25 mouse cellular contexts compared by ENCODE assay signal in genomic region chr2:33925288-33925687, GRCm38 (mm10). TPM values are rescaled to one million over a fixed set of nuclear protein-coding genes. Genes with fewer than 3 reads are reported as not detected.
A peak's percentile ranks its signal among the peaks of the same experiment; 100 is the strongest.
DNase-seq lines count a peak whose midpoint lies in the region; ATAC-seq and TF ChIP-seq lines count a peak whose summit lies in the region.
"Had no signal": no experiment of that assay in that cellular context is flagged by ENCODE, and none has a peak within 500 bp of the region (broad histone marks: within the 10 kb centered on the region; RNA-seq: fewer than 3 reads in every experiment).

No protein-coding gene starts in this region.

- peak; percentile 66 for DNase-seq in A20 (ENCODE audit: low read depth, low spot score)
- peak; percentile 69 for DNase-seq in CH12.LX (ENCODE audit: extremely low read depth)
- no peak for DNase-seq in limb, embryonic 10.5 days (ENCODE audit: low spot score)
- no peak for DNase-seq in heart, postnatal 4 days
- DNase-seq in left cerebral cortex, postnatal 36 days (ENCODE audit: low spot score in 2 of 2) = no peak
- DNase-seq in frontal cortex, adult 2 months (ENCODE audit: extremely low spot score in 1 of 2, low spot score in 1 of 2) = no peak
- DNase-seq: adrenal gland, adult 2 months; adrenal gland, postnatal 10 days; adrenal gland, postnatal 25 days; B cell, adult 2 months; cerebellum, adult 11-12 months; cerebellum, adult 2 months; cerebellum, adult 9-10 months; cerebellum, postnatal 10 days; cerebellum, postnatal 25 days; embryo, embryonic 11 days had no signal

- 64% methylated on average over 5 of the region's 5 CpGs for WGBS in limb, embryonic 10.5 days

- TF ChIP-seq EP300 in CH12.LX (IDR thresholded peaks at IDR 0.05; ENCODE audit: low read length) = peak; percentile 93

- no peaks in the 10 kb centered on the region for H3K9me3 ChIP-seq in CH12.LX (replicated peaks; ENCODE audit: low read length)
- H3K9me3 ChIP-seq in limb, embryonic 10.5 days (replicated peaks) = no peaks in the 10 kb centered on the region
- H3K9me3 ChIP-seq: embryonic facial prominence, embryonic 13.5 days; embryonic facial prominence, embryonic 15.5 days; forebrain, embryonic 10.5 days; forebrain, embryonic 12.5 days had no signal

- TF ChIP-seq RAD21 in CH12.LX (IDR thresholded peaks at IDR 0.05; ENCODE audit: low read depth, low read length) = no peak

- H3K4me1 ChIP-seq in CH12.LX (ENCODE audit: control insufficient read depth in 1 of 2, insufficient read depth in 2 of 2) = peaks cover 15 to 39% of the 10 kb centered on the region in 2 experiments
- H3K4me1 ChIP-seq in limb, embryonic 10.5 days = peaks cover 38% of the 10 kb centered on the region

- no peaks in the 10 kb centered on the region for H3K36me3 ChIP-seq in CH12.LX (replicated peaks in 1 of 2; ENCODE audit: control insufficient read depth in 1 of 2, insufficient read depth in 1 of 2, low read length in 1 of 2)
- H3K36me3 ChIP-seq in limb, embryonic 10.5 days = no peaks in the 10 kb centered on the region
- H3K36me3 ChIP-seq: embryonic facial prominence, embryonic 13.5 days; embryonic facial prominence, embryonic 15.5 days; forebrain, embryonic 10.5 days; forebrain, embryonic 12.5 days had no signal

- dilution Hi-C loops in CH12.LX (cut with MboI; ENCODE audit: extremely low pct_ligation_motif_present, extremely low pct_unique_long_range_greater_than_20kb, low sequenced_read_pairs) = no loop called here

- H3K4me2 ChIP-seq in CH12.LX (ENCODE audit: insufficient read depth, low read depth, poor library complexity, severe bottlenecking) = peak overlapping the region; percentile 23; the same call in 1 of the 2 replicates
- H3K4me2 ChIP-seq: embryonic facial prominence, embryonic 13.5 days; embryonic facial prominence, embryonic 15.5 days; forebrain, embryonic 12.5 days had no signal

- intact Hi-C loops in left cerebral cortex, postnatal 36 days (cut with DNase I) = no loop called here

- no peak overlapping the region for H3K9ac ChIP-seq in CH12.LX (ENCODE audit: insufficient read depth, low read depth)
- H3K9ac ChIP-seq: embryonic facial prominence, embryonic 13.5 days; embryonic facial prominence, embryonic 15.5 days; forebrain, embryonic 12.5 days had no signal

- no peaks in the 10 kb centered on the region for H3K27me3 ChIP-seq in CH12.LX (replicated peaks)
- H3K27me3 ChIP-seq in limb, embryonic 10.5 days (ENCODE audit: low read depth, poor library complexity, severe bottlenecking) = peaks cover 58% of the 10 kb centered on the region

- in situ Hi-C loops in CH12.LX (cut with MboI; ENCODE audit: low pct_ligation_motif_present, low pct_unique_long_range_greater_than_20kb, low sequenced_read_pairs) = no loop called here

- H3K79me2 ChIP-seq in CH12.LX (replicated peaks; ENCODE audit: control insufficient read depth, extremely low read depth, insufficient read depth, poor library complexity, severe bottlenecking) = no peaks in the 10 kb centered on the region

- peak; percentile 16; the same call in 1 of the 2 replicates for TF ChIP-seq POLR2A in CH12.LX (IDR thresholded peaks at IDR 0.05; ENCODE audit: low read depth, low read length)

- no peak overlapping the region for H3K4me3 ChIP-seq in CH12.LX (replicated peaks in 1 of 3; ENCODE audit: low read depth in 2 of 3, low read length in 2 of 3, poor library complexity in 1 of 3)
- no peak overlapping the region for H3K4me3 ChIP-seq in limb, embryonic 10.5 days
- H3K4me3 ChIP-seq: embryonic facial prominence, embryonic 13.5 days; embryonic facial prominence, embryonic 15.5 days; erythroblast, embryonic 14.5 days; forebrain, embryonic 10.5 days; forebrain, embryonic 12.5 days had no signal

- ATAC-seq in granulocyte monocyte progenitor cell, adult 5-6 weeks (replicated peaks; ENCODE audit: poor library complexity, severe bottlenecking) = peak; percentile 86
- ATAC-seq in megakaryocyte progenitor cell, adult 5-6 weeks (replicated peaks; ENCODE audit: poor library complexity) = peak; percentile 60
- ATAC-seq: CD4-positive, CD25-positive, alpha-beta regulatory T cell, adult 4 months; forebrain, embryonic 16.5 days had no signal

- no peak for TF ChIP-seq CTCF in CH12.LX (conservative IDR thresholded peaks at IDR 0.05 in 1 of 2, IDR thresholded peaks at IDR 0.05 in 1 of 2; ENCODE audit: low read depth in 2 of 2, low read length in 2 of 2)

- H3K27ac ChIP-seq in CH12.LX (ENCODE audit: insufficient read depth, low read depth) = no peak overlapping the region
- no peak overlapping the region for H3K27ac ChIP-seq in limb, embryonic 10.5 days
- H3K27ac ChIP-seq: embryonic facial prominence, embryonic 13.5 days; embryonic facial prominence, embryonic 15.5 days; forebrain, embryonic 10.5 days; forebrain, embryonic 12.5 days had no signal

TF ChIP-seq in CH12.LX, 34 proteins besides CTCF, POLR2A, EP300 and RAD21:
- peak; percentile 91 for TF ChIP-seq JUN (IDR thresholded peaks at IDR 0.05; ENCODE audit: insufficient read depth, low read depth, low read length)
- TF ChIP-seq TCF12 (IDR thresholded peaks at IDR 0.05; ENCODE audit: low read depth, low read length) = peak; percentile 78; the same call in 1 of the 2 replicates
- TF ChIP-seq USF1 (IDR thresholded peaks at IDR 0.05; ENCODE audit: low read depth, low read length) = no peak
- TF ChIP-seq ELF1 (IDR thresholded peaks at IDR 0.05; ENCODE audit: low read depth, low read length) = no peak
- TF ChIP-seq MAX (IDR thresholded peaks at IDR 0.05; ENCODE audit: low read length) = 0 out of 2 replicates have a peak, but pooled peaks have one; percentile 14
- TF ChIP-seq HCFC1 (IDR thresholded peaks at IDR 0.05; ENCODE audit: low read depth, low read length) = no peak
- 0 out of 2 replicates have a peak, but pooled peaks have one; percentile 15 for TF ChIP-seq SIN3A (IDR thresholded peaks at IDR 0.05; ENCODE audit: low read length)
- TF ChIP-seq ETS1 (conservative IDR thresholded peaks at IDR 0.05; ENCODE audit: low read depth, low read length) = peak; percentile 89
- peak; percentile 73; the same call in 1 of the 2 replicates for TF ChIP-seq GABPA (IDR thresholded peaks at IDR 0.05; ENCODE audit: insufficient replicate concordance, low read depth, low read length)
- peak; percentile 72; the same call in 1 of the 2 replicates for TF ChIP-seq MEF2A (IDR thresholded peaks at IDR 0.05; ENCODE audit: borderline replicate concordance, low read depth, low read length)
- TF ChIP-seq MYC (IDR thresholded peaks at IDR 0.05; ENCODE audit: low read depth, low read length) = peak; percentile 51; the same call in 1 of the 2 replicates
- TF ChIP-seq JUND (conservative IDR thresholded peaks at IDR 0.05; ENCODE audit: low read depth, low read length) = peak; percentile 92
- TF ChIP-seq IRF4 (IDR thresholded peaks at IDR 0.05; ENCODE audit: low read depth, low read length) = peak; percentile 92
- peak; percentile 88 for TF ChIP-seq BHLHE40 (IDR thresholded peaks at IDR 0.05; ENCODE audit: low read depth, low read length)
- no peak for TF ChIP-seq ZC3H11A (IDR thresholded peaks at IDR 0.05; ENCODE audit: low read depth, low read length)

RNA-seq across cellular contexts. Expression of gene Mvb12b, which starts 37.5 kb away (rescaled TPM):
- total RNA-seq in CH12.LX (2012; rRNA removed) (11.5 and 16.7 TPM in 2 replicates), CH12.LX (2014; rRNA removed) (3.0 and 3.1 TPM in 2 replicates)
- 5.1 and 5.3 TPM in 2 replicates for polyA plus RNA-seq in CH12.LX (2012; ENCODE audit: insufficient read length, low read depth)
- 46.2 and 58.5 TPM in 2 replicates for total RNA-seq in granulocyte monocyte progenitor cell, adult 5-6 weeks (2014; fragmentation: Nextera tagmentation)
- total RNA-seq in granulocyte monocyte progenitor cell, adult 5-6 weeks (2017) = 14.7 and 16.6 TPM in 2 replicates
- total RNA-seq in megakaryocyte progenitor cell, adult 5-6 weeks (2015) = 30.0 and 37.1 TPM in 2 replicates
- 12.9 and 14.8 TPM in 2 replicates for total RNA-seq in megakaryocyte progenitor cell, adult 5-6 weeks (2017)
- 15.0 and 17.5 TPM in 2 replicates for polyA plus RNA-seq in limb, embryonic 10.5 days (2016; fragmentation: Nextera tagmentation; extraction: Ambion mirVana)
- 10 to 100 TPM; 28.1 to 29.3 TPM for total RNA-seq in heart, postnatal 4 days (2021)
- 10 to 100 TPM; 83.8 to 84.3 TPM for total RNA-seq in left cerebral cortex, postnatal 36 days (2021)
- 77.2 and 78.7 TPM in 2 replicates for polyA plus RNA-seq in frontal cortex, adult 2 months (2012; rRNA removed)

Comparison
In these comparisons a context has a peak if more than half of its experiments do, and no peak if none do; other contexts are left out.
1. DNase-seq: peak in A20 (single experiment) and CH12.LX (single experiment); none in limb, embryonic 10.5 days (single experiment), heart, postnatal 4 days (single experiment), left cerebral cortex, postnatal 36 days (0 of 2) and frontal cortex, adult 2 months (0 of 2).